Mouse (Mus musculus) liver, adult (tissue): ENCODE data around the gene Slc25a3.

Experiments
- GATA4 ChIP-seq: IDR thresholded peaks from 2 replicates; pipeline ENCODE4 v1.6.1; 2014; ENCODE audit warnings: mild to moderate bottlenecking, low read length; ENCODE audit not compliant: insufficient replicate concordance

The Slc25a3 gene

DNA sequence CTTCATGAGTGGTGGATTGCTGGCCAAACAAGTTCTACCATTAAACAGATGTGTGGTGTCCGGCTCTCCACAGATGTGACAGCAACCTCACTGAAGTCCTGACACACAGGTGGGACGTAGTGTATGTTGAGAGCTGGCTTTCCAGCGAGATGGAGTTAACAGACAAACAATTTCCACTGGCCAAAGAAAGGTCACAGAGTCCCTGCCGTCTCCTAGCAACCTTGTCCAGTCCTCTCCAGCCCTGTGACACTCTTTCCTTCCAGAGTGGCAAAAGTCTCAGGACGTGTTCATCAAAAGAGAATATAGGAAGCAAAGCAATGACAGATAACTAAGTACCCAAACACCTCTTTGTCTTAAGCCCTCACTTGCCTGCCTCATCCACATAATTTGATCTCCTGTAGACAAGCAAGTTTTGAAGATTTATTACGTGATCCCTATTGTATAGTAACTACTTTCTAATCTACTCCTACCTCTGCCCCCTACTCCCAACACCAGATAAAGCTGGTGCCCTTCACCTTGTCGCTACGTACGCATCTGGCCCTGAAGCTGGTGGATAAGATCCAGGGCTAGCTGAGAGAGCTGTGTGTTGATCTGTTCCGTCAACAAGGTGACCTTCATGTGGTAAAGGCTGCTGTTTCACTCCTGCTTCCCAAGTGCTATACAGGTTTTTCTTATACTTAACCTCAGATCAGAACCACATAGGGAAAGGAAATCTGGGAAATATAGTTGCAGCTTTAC is 2.9 kb upstream of the Slc25a3 start:
- TF ChIP-seq GATA4 = no peak

DNA sequence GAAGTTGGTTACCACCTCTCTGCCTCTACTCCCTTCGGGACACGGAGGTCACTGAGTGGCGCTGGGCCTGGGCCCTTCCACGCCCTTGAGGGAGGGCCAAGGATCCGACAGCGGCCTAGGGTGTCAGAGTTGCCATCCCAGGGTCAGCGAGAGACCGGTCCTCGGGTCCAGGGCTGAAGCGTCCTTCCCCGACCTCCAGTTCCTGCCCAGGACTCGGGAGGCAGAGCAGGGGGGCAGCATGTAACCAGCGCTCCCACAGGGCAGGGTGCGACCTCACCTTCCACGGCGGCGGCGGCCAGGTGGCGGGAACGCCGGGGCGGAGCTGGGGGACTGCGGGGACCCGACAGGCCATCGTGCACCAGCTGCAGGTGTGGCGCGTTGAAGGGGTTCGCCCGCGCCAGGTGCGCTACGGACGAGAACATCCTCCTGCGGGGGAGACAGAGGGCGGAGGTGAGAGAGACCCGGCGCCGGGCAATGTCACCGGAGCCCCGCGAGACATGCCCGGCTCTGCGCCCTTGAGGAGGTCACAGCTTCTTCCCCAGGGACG is 505 bp downstream of the Slc25a3 start:
- no peak for TF ChIP-seq GATA4

DNA sequence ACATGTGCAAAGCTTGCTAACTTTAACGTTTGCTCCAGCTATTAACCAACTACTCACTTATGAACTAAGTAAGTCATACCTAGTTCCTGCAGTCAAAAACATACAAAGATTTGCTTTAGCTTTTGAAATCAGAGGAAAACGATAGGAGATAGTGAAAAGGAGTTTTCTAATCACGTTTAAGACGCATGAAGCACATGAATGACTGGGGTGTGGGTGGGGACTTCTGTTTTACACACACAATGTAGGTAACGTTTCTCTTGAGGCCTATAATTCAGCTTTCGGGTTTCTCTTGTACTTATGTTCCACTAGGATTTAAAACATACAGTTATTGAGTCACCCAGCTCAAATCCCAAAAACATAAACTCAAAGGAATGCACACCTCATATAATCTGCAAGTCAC is 1.2 kb downstream of the Slc25a3 start:
- no peak for TF ChIP-seq GATA4

DNA sequence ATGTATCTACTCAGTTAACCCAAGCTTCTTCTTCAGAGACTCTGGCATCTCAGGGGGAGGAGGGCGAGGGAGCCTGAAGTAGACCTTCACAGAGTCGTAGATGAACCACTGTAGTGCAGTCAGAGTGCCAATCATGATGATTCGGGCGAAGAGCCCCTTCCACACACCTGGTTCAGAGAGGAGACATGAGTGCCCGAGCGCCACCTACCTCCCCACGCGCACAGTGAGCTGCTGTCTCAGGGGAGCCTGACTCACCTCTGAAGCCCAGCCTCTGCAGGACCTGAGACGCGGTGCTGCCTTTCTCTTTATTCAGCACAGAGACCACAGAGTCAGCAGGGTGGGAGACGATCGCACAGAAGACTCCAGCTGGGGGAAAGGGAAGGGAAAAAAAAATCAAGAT is 6.9 kb downstream of the Slc25a3 start:
- no peak for TF ChIP-seq GATA4

DNA sequence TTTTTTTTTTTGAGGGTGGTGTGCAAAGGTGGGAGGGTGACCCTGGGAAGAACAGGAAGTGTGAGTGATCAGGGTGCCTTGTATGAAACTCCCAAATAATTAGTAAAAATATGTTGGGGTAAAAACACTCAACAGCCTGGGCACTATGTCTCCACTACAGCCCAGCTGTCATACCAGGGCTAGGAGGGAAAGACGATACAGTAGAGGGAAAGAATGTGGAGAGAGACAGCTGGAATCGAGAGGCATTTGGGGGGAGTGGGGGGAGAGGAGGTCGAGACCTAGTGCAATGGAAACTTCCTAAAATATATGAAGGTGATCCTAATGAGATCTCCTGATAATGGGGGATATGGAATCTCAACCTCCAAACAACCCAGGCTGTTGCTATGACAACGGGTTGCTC is 14.0 kb downstream of the Slc25a3 start:
- TF ChIP-seq GATA4 = no peak

DNA sequence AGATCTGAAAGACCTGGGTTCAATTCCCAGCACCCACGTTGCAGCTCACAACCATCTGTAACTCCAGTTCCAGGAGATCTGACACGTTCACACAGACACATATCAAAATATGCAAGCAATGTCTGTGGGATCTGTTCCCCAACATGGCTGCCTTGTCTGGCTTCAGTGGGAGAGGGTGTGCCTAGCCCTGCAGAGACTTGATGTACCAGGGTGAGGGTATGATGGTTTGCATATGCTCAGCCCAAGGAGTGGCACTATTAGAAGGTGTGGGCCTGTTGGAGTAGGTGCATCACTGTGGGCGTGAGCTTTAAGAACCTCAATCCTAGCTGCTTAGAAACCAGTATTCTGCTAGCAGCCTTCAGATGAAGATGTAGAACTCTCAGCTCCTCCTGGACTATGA is 17.9 kb downstream of the Slc25a3 start:
- no peak for TF ChIP-seq GATA4

DNA sequence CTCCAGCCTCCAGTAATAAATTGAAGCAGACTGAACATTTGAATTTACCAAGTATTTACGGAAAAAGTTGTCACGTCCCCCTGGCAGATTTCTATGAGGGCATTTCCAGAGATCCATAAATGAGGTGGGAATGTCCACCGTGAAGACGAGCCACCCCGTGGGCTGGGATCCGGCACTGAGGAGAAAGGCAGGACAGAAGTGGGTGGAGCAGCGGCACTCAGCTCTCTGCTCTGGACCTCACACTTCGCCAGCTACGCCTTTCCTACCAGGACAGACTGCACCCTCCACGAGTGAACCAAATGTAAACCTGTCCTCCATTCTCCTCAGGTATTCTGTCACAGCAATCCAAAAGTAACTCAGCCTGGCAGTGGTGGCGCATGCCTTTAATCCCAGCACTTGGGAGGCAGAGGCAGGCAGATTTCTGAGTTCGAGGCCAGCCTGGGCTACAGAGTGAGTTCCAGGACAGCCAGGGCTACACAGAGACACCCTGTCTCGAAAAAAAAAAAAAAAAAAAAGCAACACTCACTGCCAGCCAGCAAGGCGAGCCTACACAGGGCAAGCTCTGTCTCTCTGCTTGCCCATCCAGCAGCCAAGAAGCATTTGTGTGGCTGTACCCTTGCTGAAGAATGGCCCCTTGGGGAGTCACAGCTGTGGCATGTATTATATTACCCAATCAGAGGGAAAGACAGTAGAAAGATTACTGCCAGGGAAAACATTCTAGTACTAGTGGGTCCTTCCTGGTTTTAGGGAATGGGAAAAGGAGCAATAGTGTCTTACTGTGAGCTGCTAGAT is 20.9 kb downstream of the Slc25a3 start:
- no peak for TF ChIP-seq GATA4

DNA sequence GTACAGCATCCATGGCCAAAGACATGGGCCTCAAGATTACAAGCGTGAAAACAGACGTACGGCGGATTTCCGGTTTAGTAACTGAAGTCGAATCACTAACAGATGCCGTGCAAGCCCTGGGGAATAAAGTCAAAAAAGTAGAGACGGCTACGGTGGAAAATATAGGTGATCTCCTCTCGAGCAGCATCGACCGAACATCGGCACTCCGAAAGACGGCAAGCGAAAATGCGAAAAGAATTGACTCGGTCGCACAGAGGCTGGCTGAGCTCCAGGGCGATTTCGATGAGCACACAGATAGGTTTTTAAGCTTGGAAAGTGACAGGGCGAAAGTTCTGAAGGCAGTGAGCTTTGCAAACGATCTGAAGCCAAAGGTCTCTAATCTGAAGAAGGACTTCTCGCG is 21.9 kb downstream of the Slc25a3 start:
- TF ChIP-seq GATA4 = no peak

DNA sequence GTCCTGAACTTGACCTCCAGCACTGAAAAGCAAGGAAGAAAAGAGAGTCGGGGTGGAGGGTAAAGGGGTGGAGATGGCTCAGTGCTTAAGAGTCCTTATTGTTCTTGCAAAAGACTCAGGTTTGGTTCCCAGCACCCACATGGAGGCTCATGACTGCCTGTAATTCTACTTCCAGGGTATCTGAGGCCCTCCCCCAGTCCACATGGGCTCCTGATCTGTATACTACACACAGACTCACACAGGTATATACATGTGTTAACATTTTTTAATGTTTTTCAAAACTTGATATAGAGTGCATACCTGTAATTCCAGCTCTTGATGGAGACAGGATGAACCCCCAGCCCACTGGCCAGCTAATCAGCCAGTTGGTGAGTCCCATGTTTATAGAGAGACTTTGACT is 23.8 kb downstream of the Slc25a3 start:
- TF ChIP-seq GATA4 = no peak

DNA sequence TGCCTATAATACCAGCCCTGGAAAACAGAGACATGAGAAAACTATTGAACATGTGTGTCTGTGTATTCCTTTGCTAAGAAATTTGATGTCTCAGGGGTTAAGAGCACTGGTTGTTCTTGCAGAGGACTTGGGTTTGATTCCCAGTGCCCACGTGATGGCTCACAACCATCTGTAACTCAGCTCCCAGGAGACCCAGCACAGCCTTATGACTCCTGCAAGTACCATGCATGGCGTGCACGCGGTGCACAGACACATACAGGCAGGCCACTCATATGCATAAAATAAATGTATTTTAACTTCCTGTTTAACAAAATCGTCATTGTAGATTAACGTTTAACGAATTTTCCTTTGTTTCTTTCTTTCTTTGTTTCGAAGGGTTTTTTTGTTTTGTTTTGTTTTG is 25.8 kb downstream of the Slc25a3 start:
- TF ChIP-seq GATA4 = no peak

DNA sequence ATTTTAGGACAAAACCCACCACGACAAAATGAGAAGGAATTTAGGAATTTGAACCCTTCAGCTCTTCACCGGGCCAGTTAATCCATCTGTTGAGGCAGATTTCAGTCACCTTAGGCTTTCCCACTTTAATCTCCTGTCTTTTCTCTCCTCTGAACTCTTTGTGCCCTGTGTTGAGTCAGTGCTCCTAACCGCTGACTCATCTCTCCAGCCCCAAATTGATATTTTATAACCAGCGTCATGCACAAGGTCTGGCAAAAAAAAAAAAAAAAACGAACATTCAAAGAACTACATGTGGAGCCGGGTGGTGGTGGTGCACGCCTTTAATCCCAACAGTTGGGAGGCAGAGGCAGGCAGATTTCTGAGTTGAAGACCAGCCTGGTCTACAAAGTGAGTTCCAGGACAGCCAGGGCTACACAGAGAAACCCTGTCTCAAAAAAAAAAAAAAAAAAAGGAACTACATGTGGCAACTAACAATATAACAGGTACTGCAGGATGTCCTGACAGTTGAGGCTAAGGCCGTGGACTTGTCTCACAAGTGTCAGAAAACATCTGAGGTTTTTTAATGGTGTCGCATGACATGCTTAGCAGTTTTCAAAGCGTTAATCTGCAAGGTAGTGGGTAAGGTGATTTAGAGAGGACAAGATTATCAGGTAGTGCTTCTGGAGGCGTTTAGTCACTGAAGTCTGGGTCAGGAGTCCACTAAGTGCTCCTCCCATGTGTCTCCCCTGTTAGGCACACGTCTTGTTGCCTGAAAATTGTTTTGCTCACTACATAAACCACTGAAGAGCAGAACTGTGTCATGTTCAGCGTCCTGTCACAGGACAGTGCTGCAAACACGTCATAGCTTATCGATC is 29.4 kb downstream of the Slc25a3 start:
- TF ChIP-seq GATA4 = no peak

DNA sequence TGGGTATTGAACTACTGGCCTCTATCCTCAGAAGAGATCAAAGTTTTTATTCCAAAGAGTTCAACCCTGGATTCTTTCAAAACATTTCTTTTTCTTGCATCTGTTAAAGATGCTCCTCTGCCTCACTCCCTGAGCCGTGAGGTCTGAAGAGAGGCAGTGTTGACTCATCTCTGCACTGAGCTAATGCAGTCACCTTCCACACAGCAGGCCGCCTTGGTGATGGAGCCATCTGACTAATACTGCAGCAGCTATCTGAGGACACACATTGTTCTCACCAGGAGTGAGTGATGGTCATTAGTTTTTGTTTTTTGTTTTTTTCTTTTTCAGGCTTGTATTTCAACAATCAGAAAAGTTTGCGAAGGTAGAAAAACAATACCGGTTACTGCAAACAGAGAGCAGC is 31.0 kb downstream of the Slc25a3 start:
- no peak for TF ChIP-seq GATA4

DNA sequence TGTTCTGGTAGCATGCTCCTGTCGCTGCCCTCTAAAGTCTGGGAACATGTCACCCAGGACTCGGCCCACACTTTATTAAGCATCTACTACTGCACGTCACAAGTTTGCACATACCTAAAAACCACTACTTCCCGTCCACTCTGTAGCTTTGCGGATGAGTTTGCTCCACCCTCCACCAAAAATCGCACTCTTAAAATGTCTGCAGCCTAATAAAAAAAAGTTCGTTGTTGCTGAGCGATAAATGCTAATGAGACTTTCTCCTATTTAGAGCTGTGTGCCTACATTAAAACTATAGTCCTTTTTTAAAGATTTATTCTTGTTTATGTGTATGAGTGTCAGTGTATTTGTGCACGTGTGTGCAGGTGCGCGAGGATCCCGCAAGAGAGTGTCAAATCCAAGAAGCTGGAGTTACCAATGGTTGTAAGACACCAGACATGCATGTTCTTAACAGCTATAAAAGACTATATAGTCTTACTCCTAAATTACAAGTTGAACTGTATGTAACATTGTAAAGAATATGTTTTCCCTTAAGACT is 40.4 kb downstream of the Slc25a3 start:
- TF ChIP-seq GATA4 = no peak

DNA sequence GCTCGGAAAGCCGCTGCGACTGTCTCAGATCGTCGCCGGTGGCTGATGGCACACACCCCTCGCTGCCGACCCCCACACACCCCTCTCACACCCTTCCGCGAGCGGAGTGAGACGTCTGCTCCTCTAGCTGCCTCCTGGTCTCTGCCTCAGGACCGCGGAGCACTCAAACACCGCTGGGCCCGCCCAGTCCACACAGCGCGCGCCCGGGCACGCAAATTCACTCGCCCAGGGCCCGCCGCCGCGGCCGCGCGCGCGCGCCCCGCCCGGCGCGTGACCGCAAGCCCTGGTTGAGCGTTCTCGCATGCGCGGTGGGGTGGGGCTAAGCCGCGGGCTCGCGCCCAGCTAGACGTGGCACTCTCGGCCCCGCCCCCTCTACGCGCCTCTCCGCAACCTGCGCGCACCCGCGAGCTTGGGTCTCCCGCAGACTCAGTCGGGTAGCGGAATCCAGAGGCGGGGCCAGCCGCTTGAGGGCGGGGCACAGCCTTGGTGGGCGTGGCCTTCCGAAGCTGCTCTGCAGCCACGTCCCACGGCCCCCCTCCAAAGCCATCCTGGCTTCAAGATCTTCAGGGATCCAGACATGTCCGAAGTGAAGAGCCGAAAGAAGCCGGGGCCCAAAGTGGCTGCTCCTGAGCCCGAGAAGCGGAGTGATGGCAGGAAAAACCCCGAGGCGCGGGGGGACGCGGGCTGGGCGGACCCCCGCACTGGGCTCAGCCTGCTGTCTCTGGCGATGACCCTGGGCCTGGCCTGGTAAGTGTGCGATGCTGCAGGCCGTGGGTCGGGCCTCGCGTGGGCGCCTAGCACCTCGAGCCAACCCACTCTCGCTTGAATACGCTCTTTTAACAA is 41.1 kb downstream of the Slc25a3 start, which contains the start of the genes Apaf1 and Ikbip:
Gene Apaf1, minus strand, starts transcription at position 221 of the 843 bp plus-strand sequence.
Gene Ikbip, plus strand, starts transcription at position 391 of the 843 bp plus-strand sequence.
- no peak for TF ChIP-seq GATA4

DNA sequence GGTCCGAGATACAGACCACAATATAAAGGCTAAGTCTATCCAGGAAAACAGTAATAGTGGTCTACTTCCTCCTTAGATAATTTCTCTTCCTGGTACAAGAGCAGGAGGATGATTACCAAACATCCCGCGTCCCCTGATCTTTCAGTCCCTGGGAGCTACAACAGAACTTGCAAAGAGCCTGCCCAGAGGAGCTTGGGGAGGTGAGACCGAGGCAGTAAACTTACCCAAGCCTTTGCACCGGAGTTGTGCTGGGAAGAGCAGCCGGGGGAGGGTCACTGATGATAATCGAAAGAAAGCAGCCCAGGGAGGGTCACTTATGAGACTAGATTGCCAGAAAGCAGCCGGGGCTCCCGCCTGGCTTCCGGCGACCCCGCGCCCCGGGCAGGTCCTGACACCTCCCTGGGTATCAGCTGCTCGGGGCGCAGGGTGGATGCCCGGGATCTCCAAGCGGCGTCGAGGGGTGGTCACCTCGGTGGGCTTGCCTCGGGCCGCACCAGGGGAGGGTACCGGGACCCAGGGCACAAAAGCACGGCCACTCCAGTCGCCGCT is 41.8 kb downstream of the Slc25a3 start:
- TF ChIP-seq GATA4 = no peak; the same call in 1 of the 2 replicates
